Mouse (Mus musculus): ENCODE data around the gene Hmgb1.

DNA sequence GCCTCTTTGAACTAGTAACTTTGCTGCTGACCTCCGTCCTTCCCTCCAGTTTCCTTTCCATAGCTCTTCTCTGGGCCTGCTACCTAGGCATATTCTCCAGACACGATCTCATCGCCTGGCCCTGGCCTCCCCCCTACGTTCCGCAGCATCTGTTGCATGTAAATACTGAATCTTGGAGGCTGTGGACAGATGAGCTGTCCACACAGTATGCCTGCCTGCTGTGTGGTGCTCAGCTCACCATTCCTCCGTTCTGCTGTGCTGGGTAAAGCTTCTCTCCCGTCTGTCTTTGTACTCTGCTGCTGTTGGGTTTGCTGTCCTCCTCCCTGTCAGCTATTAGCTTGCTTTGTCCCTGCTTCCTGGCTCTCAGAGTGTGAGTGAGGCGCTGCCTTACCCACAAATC is 21.0 kb upstream of the Hmgb1 start:
- TF ChIP-seq CTCF (IDR thresholded peaks at IDR 0.05; ENCODE audit: borderline replicate concordance, control insufficient read depth, extremely low read depth, insufficient read depth, low read length, poor library complexity) (no peak), POLR2A (IDR thresholded peaks at IDR 0.05; ENCODE audit: control insufficient read depth, extremely low read depth, insufficient read depth, low read length, poor library complexity) (no peak)

Data from thymus, adult 2 months (tissue).